Mouse (Mus musculus) myocyte (in vitro differentiated cells): ENCODE data around the gene Cd8b1. TPM values are rescaled to one million over a fixed set of nuclear protein-coding genes. Genes with fewer than 3 reads are reported as not detected.

Source experiments
- H3K27me3 ChIP-seq: one replicate; pipeline ENCODE4 v1.6.1; 2011; ENCODE audit not compliant: control insufficient read depth, insufficient read depth, insufficient read length
- H3K36me3 ChIP-seq: one replicate; pipeline ENCODE4 v1.6.1; 2011; ENCODE audit not compliant: control insufficient read depth, insufficient read depth
- H3K4me2 ChIP-seq: one replicate; pipeline ENCODE4 v1.6.1; 2011; ENCODE audit warnings: low read depth, control low read depth
- H3K4me3 ChIP-seq: one replicate; pipeline ENCODE4 v1.5.1; 2011; ENCODE audit warnings: mild to moderate bottlenecking, control low read depth, moderate library complexity
- H3K79me2 ChIP-seq: one replicate; pipeline ENCODE4 v1.6.1; 2011; ENCODE audit not compliant: control insufficient read depth, insufficient read depth
- H3ac ChIP-seq: one replicate; pipeline ENCODE4 v1.6.1; 2011; ENCODE audit not compliant: control insufficient read depth, insufficient read length
- CEBPB ChIP-seq: IDR thresholded peaks from 2 replicates; pipeline ENCODE4 v1.6.1; 2011; ENCODE audit warnings: mild to moderate bottlenecking, moderate library complexity; ENCODE audit not compliant: poor library complexity, insufficient read depth, severe bottlenecking
- E2F4 ChIP-seq: IDR thresholded peaks from one replicate; pipeline ENCODE4 v1.6.1; 2011; ENCODE audit warnings: mild to moderate bottlenecking, control low read depth, moderate library complexity; ENCODE audit not compliant: insufficient read depth
- MAX ChIP-seq: IDR thresholded peaks from one replicate; pipeline ENCODE4 v1.6.1; 2011; ENCODE audit warnings: low read depth, mild to moderate bottlenecking, control low read depth
- MYOD1 ChIP-seq, 3 experiments: IDR thresholded peaks; one replicate each; pipeline ENCODE4 v1.6.1; 2011; ENCODE audit warnings: control low read depth in 2 of 3, low read depth in 2 of 3, mild to moderate bottlenecking in 2 of 3, moderate library complexity in 1 of 3; ENCODE audit not compliant: insufficient read length in 2 of 3, control insufficient read depth in 1 of 3
- MYOG ChIP-seq, 3 experiments: IDR thresholded peaks; one replicate each; pipeline ENCODE4 v1.6.1; 2011; ENCODE audit warnings: control low read depth in 2 of 3, low read depth in 2 of 3, mild to moderate bottlenecking in 2 of 3; ENCODE audit not compliant: insufficient read length in 2 of 3, control insufficient read depth in 1 of 3, insufficient read depth in 1 of 3
- POLR2A ChIP-seq: IDR thresholded peaks from one replicate; pipeline ENCODE4 v1.6.1; 2011; ENCODE audit warnings: low read depth, mild to moderate bottlenecking, control low read depth, moderate library complexity; ENCODE audit not compliant: insufficient read length
- POLR2AphosphoS2 ChIP-seq: IDR thresholded peaks from one replicate; pipeline ENCODE4 v1.6.1; 2011; ENCODE audit warnings: low read depth, control low read depth; ENCODE audit not compliant: insufficient read length
- REST ChIP-seq: IDR thresholded peaks from one replicate; pipeline ENCODE4 v1.6.1; 2011; ENCODE audit warnings: mild to moderate bottlenecking, control low read depth, moderate library complexity; ENCODE audit not compliant: insufficient read depth, insufficient read length
- SRF ChIP-seq: IDR thresholded peaks from one replicate; pipeline ENCODE4 v1.6.1; 2011; ENCODE audit warnings: low read depth; ENCODE audit not compliant: control insufficient read depth, insufficient read length
- TCF12 ChIP-seq: IDR thresholded peaks from one replicate; pipeline ENCODE4 v1.6.1; 2011; ENCODE audit warnings: mild to moderate bottlenecking, control low read depth; ENCODE audit not compliant: poor library complexity, insufficient read depth, severe bottlenecking
- TCF3 ChIP-seq: IDR thresholded peaks from one replicate; pipeline ENCODE4 v1.6.1; 2011; ENCODE audit warnings: low read depth, control low read depth; ENCODE audit not compliant: insufficient read length
- USF1 ChIP-seq: IDR thresholded peaks from one replicate; pipeline ENCODE4 v1.6.1; 2011; ENCODE audit warnings: low read depth, mild to moderate bottlenecking, control low read depth, moderate library complexity
- polyA plus RNA-seq: library from polyadenylated mRNA; unstranded; fragments of >200 nt; fragmentation: generic; extraction: Trizol; gene quantifications from one replicate; pipeline ENCODE4 v1.2.1, GENCODE M21; 2012; ENCODE audit warnings: missing spikeins

The Cd8b1 gene
- polyA plus RNA-seq = not detected

- H3K4me3 ChIP-seq = no peak within 1 kb of the TSS
- no peak within 1 kb of the TSS for H3ac ChIP-seq
- H3K4me2 ChIP-seq = no peak within 1 kb of the TSS
- TF ChIP-seq MAX (no peak), POLR2A (no peak), SRF (no peak), MYOD1 (IDR thresholded peaks at IDR 0.05; ENCODE audit: control insufficient read depth in 1 of 3, insufficient read length in 2 of 3, low read depth in 2 of 3) (no peak), TCF12 (no peak), TCF3 (no peak), POLR2AphosphoS2 (no peak), REST (no peak), E2F4 (no peak), CEBPB (no peak), MYOG (IDR thresholded peaks at IDR 0.05; ENCODE audit: control insufficient read depth in 1 of 3, insufficient read depth in 1 of 3, insufficient read length in 2 of 3, low read depth in 2 of 3) (no peak)
- no peaks in the 10 kb centered on the region for H3K79me2 ChIP-seq
- H3K27me3 ChIP-seq = no peaks in the 10 kb centered on the region
- H3K36me3 ChIP-seq = no peaks in the 10 kb centered on the region
Observed at GRCm38 (mm10) chr6:71322491-71322921, at the start of gene Cd8b1. Cd8b1 (plus strand) TSS chr6:71322788.

- Histone ChIP-seq H3K36me3 (no peaks in the 10 kb centered on the region), H3K27me3 (no peaks in the 10 kb centered on the region), H3K4me2 (peak overlapping the region; percentile 4), H3K4me3 (no peak overlapping the region), H3K79me2 (peaks cover 27% of the 10 kb centered on the region), H3ac (no peak overlapping the region)
- no peak for TF ChIP-seq POLR2AphosphoS2
Observed at GRCm38 (mm10) chr6:71273715-71274114, 48.9 kb upstream of the Cd8b1 start.

GRCm38 (mm10) chr6:71274621-71275020, 48.0 kb upstream of the Cd8b1 start:
- H3K36me3 ChIP-seq = no peaks in the 10 kb centered on the region
- TF ChIP-seq CEBPB (no peak), SRF (no peak)
- H3K27me3 ChIP-seq = no peaks in the 10 kb centered on the region
- peaks cover 27% of the 10 kb centered on the region for H3K79me2 ChIP-seq
- H3K4me2 ChIP-seq = no peak overlapping the region
- H3K4me3 ChIP-seq = no peak overlapping the region
- H3ac ChIP-seq = no peak overlapping the region

GRCm38 (mm10) chr6:71279418-71279817, 43.2 kb upstream of the Cd8b1 start:
- TF ChIP-seq USF1 (no peak), CEBPB (no peak), POLR2A (no peak), E2F4 (no peak), MYOD1 (IDR thresholded peaks at IDR 0.05; ENCODE audit: control insufficient read depth in 1 of 3, insufficient read length in 2 of 3, low read depth in 2 of 3) (no peak), SRF (no peak), POLR2AphosphoS2 (no peak), MAX (no peak), MYOG (IDR thresholded peaks at IDR 0.05; ENCODE audit: control insufficient read depth in 1 of 3, insufficient read depth in 1 of 3, insufficient read length in 2 of 3, low read depth in 2 of 3) (no peak), TCF3 (no peak), REST (no peak), TCF12 (no peak)
- peaks cover 3% of the 10 kb centered on the region for H3K79me2 ChIP-seq

GRCm38 (mm10) chr6:71293509-71293908, 29.1 kb upstream of the Cd8b1 start:
- Histone ChIP-seq H3K36me3 (no peaks in the 10 kb centered on the region), H3K4me2 (no peak overlapping the region), H3K4me3 (no peak overlapping the region), H3K27me3 (no peaks in the 10 kb centered on the region), H3K79me2 (no peaks in the 10 kb centered on the region), H3ac (no peak overlapping the region)
- no peak for TF ChIP-seq MAX
- TF ChIP-seq POLR2AphosphoS2 = no peak
- TF ChIP-seq SRF = no peak
- TF ChIP-seq TCF12 = no peak
- TF ChIP-seq POLR2A = no peak
- TF ChIP-seq USF1 = no peak
- TF ChIP-seq REST = no peak
- TF ChIP-seq CEBPB = no peak
- no peak for TF ChIP-seq MYOG (IDR thresholded peaks at IDR 0.05; ENCODE audit: control insufficient read depth in 1 of 3, insufficient read depth in 1 of 3, insufficient read length in 2 of 3, low read depth in 2 of 3)
- no peak for TF ChIP-seq E2F4
- no peak for TF ChIP-seq TCF3
- TF ChIP-seq MYOD1 (IDR thresholded peaks at IDR 0.05; ENCODE audit: control insufficient read depth in 1 of 3, insufficient read length in 2 of 3, low read depth in 2 of 3) = no peak

More at GRCm38 (mm10) chr6:71279418-71279817, 43.2 kb upstream of the Cd8b1 start:
- Histone ChIP-seq H3K4me3 (no peak overlapping the region), H3K27me3 (no peaks in the 10 kb centered on the region), H3K4me2 (no peak overlapping the region), H3K36me3 (peaks cover 5% of the 10 kb centered on the region), H3ac (no peak overlapping the region)
